Mouse (Mus musculus) c-Kit-positive CD71-negative TER-119-negative erythroid progenitor cells, embryonic 14.5 days (primary cell): ENCODE measurements around the gene 1600014C23Rik.

ENCODE experiments used
- DNase-seq: peaks from one replicate; pipeline ENCODE4 v3.0.0-alpha.2; 2013; ENCODE audit warnings: low read depth

The 1600014C23Rik gene

DNA sequence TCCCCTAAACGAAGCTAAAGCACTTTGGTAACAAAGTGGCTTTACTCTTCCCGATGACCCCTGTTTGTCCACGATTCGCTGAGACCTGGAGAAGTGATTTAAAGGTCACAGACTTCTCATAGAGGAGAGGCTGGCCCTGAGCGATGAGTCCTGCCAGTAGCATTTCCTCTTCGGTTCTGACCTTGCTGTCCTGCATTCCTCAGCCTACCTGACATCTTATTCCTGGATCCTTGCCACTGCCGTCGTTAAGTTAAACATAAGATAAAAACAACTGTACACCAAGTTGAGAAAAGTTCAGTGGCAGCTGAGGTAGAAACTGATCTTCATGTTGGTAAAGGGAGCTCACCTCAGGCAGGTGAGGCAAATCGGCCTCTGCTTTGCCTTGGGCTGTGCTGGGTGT lies 44.5 kb downstream of the 1600014C23Rik start:
- no peak for DNase-seq

DNA sequence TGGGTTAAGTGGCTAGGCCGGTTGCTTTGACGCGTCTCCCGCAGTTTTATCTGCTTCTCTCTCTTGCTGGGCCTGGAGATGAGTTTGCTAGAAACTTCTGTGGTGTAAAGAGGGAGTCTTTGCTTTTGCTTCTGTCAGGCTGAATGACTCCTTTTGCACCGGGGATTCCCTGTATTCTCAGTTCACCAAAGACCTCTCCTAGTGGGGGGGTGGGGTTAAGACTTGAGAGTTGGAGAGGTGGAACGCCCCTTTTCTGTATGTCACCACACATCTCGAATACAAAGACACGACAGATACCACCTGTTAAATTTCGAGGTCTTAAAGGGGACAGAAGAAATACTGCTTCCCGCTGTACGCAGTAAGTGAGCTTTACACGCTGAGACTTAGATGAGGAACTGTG lies 46.9 kb downstream of the 1600014C23Rik start, which contains the start of gene Tmem63b:
Gene Tmem63b (minus strand): TSS at position 190 of the 400 bp plus-strand sequence.
- DNase-seq = no peak

DNA sequence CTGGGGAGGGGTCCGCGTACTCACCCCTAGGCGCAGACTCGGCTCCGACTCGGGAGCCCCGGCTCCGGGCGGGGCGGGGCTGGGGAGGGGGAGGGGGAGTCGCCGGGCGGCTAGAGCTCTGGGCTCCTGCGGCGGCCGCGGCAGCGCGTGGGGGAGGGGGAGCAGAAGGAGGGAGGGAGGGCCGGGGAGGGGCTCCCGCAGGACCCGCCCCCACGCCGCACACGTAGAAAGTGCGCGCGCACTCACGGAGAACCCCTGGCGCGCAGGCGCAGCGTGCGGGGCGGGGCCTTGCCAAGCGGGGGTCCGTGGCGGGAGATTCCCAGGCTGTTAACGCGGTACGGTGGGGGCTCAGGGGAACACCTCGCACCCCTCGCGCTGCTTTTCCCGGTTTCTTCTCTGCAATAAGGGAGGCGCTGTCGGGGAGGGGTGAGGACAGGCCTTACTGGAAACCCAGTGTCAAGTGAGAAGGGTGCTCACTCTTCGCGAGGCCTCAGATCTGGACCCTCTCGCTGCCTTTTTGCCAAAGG lies 47.5 kb downstream of the 1600014C23Rik start, which contains the start of gene Mrpl14:
Gene Mrpl14 (plus strand): TSS at position 230 of the 527 bp plus-strand sequence.
- DNase-seq = peak; percentile 81

DNA sequence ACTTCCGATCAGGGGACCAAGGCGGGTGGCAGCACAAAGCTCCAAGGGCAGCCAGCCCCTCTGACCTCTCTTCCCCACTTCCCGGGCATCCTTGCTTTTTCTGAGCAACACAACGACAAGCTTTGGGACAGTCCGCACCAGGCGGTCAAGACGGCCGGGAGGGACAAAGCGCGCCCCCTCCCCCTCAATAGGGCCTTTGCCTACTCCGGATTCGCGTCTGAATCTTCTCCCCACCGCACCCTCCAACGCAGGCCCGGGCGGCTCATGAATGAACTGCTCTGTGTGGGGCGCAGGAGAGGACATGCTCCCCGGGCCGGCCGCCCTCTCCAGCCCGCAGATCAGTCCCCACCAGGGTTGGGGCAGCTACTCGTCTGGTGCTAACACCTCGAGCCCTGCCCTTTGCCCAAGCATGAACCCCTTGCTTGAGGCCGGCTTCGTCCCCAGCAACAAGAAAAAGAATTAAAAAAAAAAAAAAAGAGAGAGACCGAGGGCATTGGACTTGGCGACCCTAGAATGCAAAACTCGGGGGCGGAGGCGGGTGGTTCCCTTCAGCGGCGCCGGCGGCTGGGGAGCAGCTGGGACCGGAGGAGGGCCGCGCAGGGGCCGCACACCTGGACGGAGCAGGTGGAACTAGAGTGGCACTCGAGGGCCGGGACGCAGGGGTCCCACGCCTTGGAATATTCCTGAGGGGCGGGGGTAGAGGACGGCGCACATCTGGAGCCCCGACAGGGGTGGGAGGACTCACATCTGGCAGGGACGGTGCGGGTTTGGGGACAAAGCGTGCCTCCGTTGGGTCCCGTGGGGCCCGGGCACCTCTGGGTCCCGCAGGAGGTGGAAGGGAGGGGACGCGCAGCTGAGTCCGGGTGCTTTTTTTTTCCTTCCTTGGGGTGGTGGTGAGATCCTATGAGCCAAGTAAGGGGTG lies 48.2 kb downstream of the 1600014C23Rik start:
- DNase-seq = no peak

DNA sequence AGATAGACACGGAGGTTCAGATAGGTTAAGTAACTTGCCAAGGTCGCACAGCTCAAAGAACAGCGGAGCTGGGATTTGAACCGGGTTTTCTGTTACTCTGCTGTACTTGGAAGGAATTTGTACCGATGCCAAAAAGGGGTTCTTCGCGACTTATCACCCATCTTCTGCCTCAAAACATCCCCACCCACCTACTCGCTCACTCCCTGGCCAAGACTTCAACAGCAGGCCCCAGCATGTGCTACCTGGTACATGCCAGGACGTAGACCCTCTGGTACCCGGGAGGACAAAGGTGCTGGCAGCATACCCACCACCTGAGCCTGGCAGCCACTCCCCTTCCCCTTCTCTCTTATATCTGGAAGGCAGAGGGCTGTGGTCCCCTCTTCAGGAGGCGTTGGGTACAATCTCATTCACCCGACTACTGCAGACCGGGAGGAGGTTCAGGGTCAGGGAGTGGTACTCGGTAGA lies 48.9 kb downstream of the 1600014C23Rik start:
- DNase-seq = no peak
